Mouse (Mus musculus) kidney, postnatal 25 days (tissue): ENCODE results near the gene Samd4b.
"Not testable (repeated sequence)": the region's sequence is repeated elsewhere in the genome, so short reads cannot be mapped to it uniquely, and the experiment has no call there.

Source experiments
- DNase-seq, 2 experiments: peaks; one replicate each; pipeline ENCODE4 v3.0.0; 2021; ENCODE audit warnings: mixed read lengths in 2 of 2

Gene Samd4b

GRCm38 (mm10) chr7:28597642-28598446 is at the start of gene Samd4b, which contains the start of gene Pak4:
TSS of gene Samd4b (minus strand) at chr7:28598144.
TSS of gene Pak4 (minus strand) at chr7:28598185.
- peak; percentile 99 to 100 for DNase-seq

- DNase-seq, result no peak
Measured at GRCm38 (mm10) chr7:28647016-28647415, 49.1 kb upstream of the Samd4b start.

GRCm38 (mm10) chr7:28645947-28646475 is 48.1 kb upstream of the Samd4b start:
- no peak for DNase-seq

GRCm38 (mm10) chr7:28645366-28645765 is 47.4 kb upstream of the Samd4b start:
- no peak for DNase-seq

- no peak for DNase-seq
Measured at GRCm38 (mm10) chr7:28641546-28641945, 43.6 kb upstream of the Samd4b start.

- peak in 1 of 2 experiments; percentile 19 for DNase-seq
Measured at GRCm38 (mm10) chr7:28637511-28637910, 39.6 kb upstream of the Samd4b start.

GRCm38 (mm10) chr7:28634128-28634527 is 36.2 kb upstream of the Samd4b start:
- no peak for DNase-seq

GRCm38 (mm10) chr7:28631073-28631472 is 33.1 kb upstream of the Samd4b start, which contains the start of gene Acp7:
TSS of gene Acp7 (minus strand) at chr7:28631332.
- DNase-seq, result no peak

GRCm38 (mm10) chr7:28624791-28625190 is 26.8 kb upstream of the Samd4b start:
- no peak for DNase-seq

GRCm38 (mm10) chr7:28619098-28619715 is 21.3 kb upstream of the Samd4b start:
- no peak for DNase-seq

- DNase-seq, result no peak
Measured at GRCm38 (mm10) chr7:28605951-28606350, 8.0 kb upstream of the Samd4b start.

- not testable (repeated sequence) for DNase-seq
Measured at GRCm38 (mm10) chr7:28603788-28604187, 5.8 kb upstream of the Samd4b start.

GRCm38 (mm10) chr7:28603136-28603535 is 5.2 kb upstream of the Samd4b start:
- no peak for DNase-seq

GRCm38 (mm10) chr7:28601668-28602067 is 3.7 kb upstream of the Samd4b start:
- peak in 1 of 2 experiments; percentile 74 for DNase-seq

- DNase-seq, result peak; percentile 72 to 77
Measured at GRCm38 (mm10) chr7:28601029-28601428, 3.1 kb upstream of the Samd4b start.

- no peak for DNase-seq
Measured at GRCm38 (mm10) chr7:28598951-28599350, 1.0 kb upstream of the Samd4b start.

- DNase-seq, result no peak
Measured at GRCm38 (mm10) chr7:28597277-28597570, 720 bp downstream of the Samd4b start.

GRCm38 (mm10) chr7:28596436-28597276 is 1.3 kb downstream of the Samd4b start:
- peak; percentile 76 to 95 for DNase-seq

GRCm38 (mm10) chr7:28595751-28596435 is 2.1 kb downstream of the Samd4b start:
- DNase-seq, result peak in 1 of 2 experiments; percentile 64

GRCm38 (mm10) chr7:28593206-28594111 is 4.5 kb downstream of the Samd4b start:
- peak; percentile 70 to 83 for DNase-seq

GRCm38 (mm10) chr7:28591862-28592261 is 6.1 kb downstream of the Samd4b start:
- no peak for DNase-seq
